Mouse (Mus musculus) forebrain, embryonic 16.5 days (tissue): ENCODE data around the gene Kcnh2. TPM values are rescaled to one million over a fixed set of nuclear protein-coding genes. Genes with fewer than 3 reads are reported as not detected.
A peak's percentile ranks its signal among the peaks of the same experiment; 100 is the strongest.

Source experiments
- ATAC-seq: fragments of 200-750 bp; cut with Nextera tagmentation; 2 replicates; pipeline ENCODE4 v1.8.0; 2017; ENCODE audit warnings: mild to moderate bottlenecking, moderate library complexity
- H3K27ac ChIP-seq: fragments of 300-500 bp; sonication (generic); 2 replicates; pipeline ENCODE4 v1.5.1; 2014; ENCODE audit warnings: low read length, control low read depth
- H3K27me3 ChIP-seq: fragments of 300-500 bp; sonication (generic); replicated peaks from 2 replicates; pipeline ENCODE4 v1.6.1; 2014; ENCODE audit warnings: low read length; ENCODE audit not compliant: control insufficient read depth, insufficient read depth
- H3K36me3 ChIP-seq: fragments of 300-500 bp; sonication (generic); 2 replicates; pipeline ENCODE4 v1.6.1; 2014; ENCODE audit not compliant: control insufficient read depth, insufficient read depth
- H3K4me1 ChIP-seq: fragments of 300-500 bp; sonication (generic); replicated peaks from 2 replicates; pipeline ENCODE4 v1.6.1; 2014; ENCODE audit warnings: low read length; ENCODE audit not compliant: control insufficient read depth, insufficient read depth
- H3K4me2 ChIP-seq: fragments of 300-500 bp; sonication (generic); 2 replicates; pipeline ENCODE4 v1.6.1; 2014; ENCODE audit warnings: mild to moderate bottlenecking, low read length, control low read depth
- H3K4me3 ChIP-seq: fragments of 300-500 bp; sonication (generic); replicated peaks from 2 replicates; pipeline ENCODE4 v1.5.1; 2014; ENCODE audit warnings: mild to moderate bottlenecking, low read length, control low read depth
- H3K9ac ChIP-seq: fragments of 300-500 bp; sonication (generic); replicated peaks from 2 replicates; pipeline ENCODE4 v1.6.1; 2014; ENCODE audit warnings: low read depth, low read length, control low read depth
- H3K9me3 ChIP-seq: fragments of 300-500 bp; sonication (generic); 2 replicates; pipeline ENCODE4 v1.6.1; 2016; ENCODE audit warnings: low read length; ENCODE audit not compliant: control insufficient read depth
- WGBS: fragments of 180-500 bp; shearing (Covaris S2); extraction: QIAGEN DNeasy Blood & Tissue Kit; methylation state at CpG from one replicate; pipeline ENCODE4 v1.1.7; 2014; 5-methylcytosine and 5-hydroxymethylcytosine counted together
- polyA plus RNA-seq: library from polyadenylated mRNA; unstranded; fragments of >200 nt; fragmentation: Nextera tagmentation; extraction: Ambion mirVana; gene quantifications from 2 replicates; pipeline ENCODE4 v1.2.1, GENCODE M21; 2015

Kcnh2 gene
- polyA plus RNA-seq, 1 experiment from 2014 or later = 6.2 TPM

- 81% methylated on average over 5 of the region's 5 CpGs for WGBS
- H3K27ac ChIP-seq = no peak overlapping the region
- no peak overlapping the region for H3K4me2 ChIP-seq
- H3K9ac ChIP-seq = no peak overlapping the region
- peaks cover 7% of the 10 kb centered on the region for H3K4me1 ChIP-seq
- no peak overlapping the region for H3K4me3 ChIP-seq
- H3K9me3 ChIP-seq = no peaks in the 10 kb centered on the region
- no peaks in the 10 kb centered on the region for H3K36me3 ChIP-seq
- H3K27me3 ChIP-seq = no peaks in the 10 kb centered on the region
- no peak for ATAC-seq
These were observed 68.2 kb downstream of the Kcnh2 start for GRCm38 (mm10) chr5:24283181-24283580.

GRCm38 (mm10) chr5:24280523-24280922 lies 70.9 kb downstream of the Kcnh2 start:
- Histone ChIP-seq H3K4me3 (no peak overlapping the region), H3K9me3 (no peaks in the 10 kb centered on the region), H3K4me2 (no peak overlapping the region), H3K4me1 (peaks cover 7% of the 10 kb centered on the region), H3K36me3 (no peaks in the 10 kb centered on the region), H3K9ac (no peak overlapping the region), H3K27me3 (no peaks in the 10 kb centered on the region), H3K27ac (no peak overlapping the region)
- peak; percentile 38; the same call in 1 of the 2 replicates for ATAC-seq
- WGBS = 20% methylated on average over 2 of the region's 2 CpGs

- H3K4me3 ChIP-seq = no peak overlapping the region
- no peak overlapping the region for H3K9ac ChIP-seq
- no peaks in the 10 kb centered on the region for H3K9me3 ChIP-seq
- no peak overlapping the region for H3K4me2 ChIP-seq
- WGBS = 90% methylated on average over 4 of the region's 4 CpGs
- H3K36me3 ChIP-seq = no peaks in the 10 kb centered on the region
- no peak overlapping the region for H3K27ac ChIP-seq
- ATAC-seq = no peak
- H3K27me3 ChIP-seq = no peaks in the 10 kb centered on the region
- H3K4me1 ChIP-seq = peaks cover 7% of the 10 kb centered on the region
These were observed 71.9 kb downstream of the Kcnh2 start for GRCm38 (mm10) chr5:24279527-24279926.

GRCm38 (mm10) chr5:24278206-24278605 lies 73.2 kb downstream of the Kcnh2 start:
- Histone ChIP-seq H3K27ac (no peak overlapping the region), H3K27me3 (no peaks in the 10 kb centered on the region), H3K36me3 (no peaks in the 10 kb centered on the region), H3K4me2 (no peak overlapping the region), H3K9me3 (no peaks in the 10 kb centered on the region), H3K9ac (no peak overlapping the region), H3K4me1 (no peaks in the 10 kb centered on the region), H3K4me3 (no peak overlapping the region)
- WGBS = 83% methylated on average over 10 of the region's 10 CpGs
- ATAC-seq = no peak

- H3K9me3 ChIP-seq = no peaks in the 10 kb centered on the region
- no peak overlapping the region for H3K4me3 ChIP-seq
- no peaks in the 10 kb centered on the region for H3K4me1 ChIP-seq
- 70% methylated on average over 9 of the region's 9 CpGs for WGBS
- H3K4me2 ChIP-seq = no peak overlapping the region
- no peaks in the 10 kb centered on the region for H3K27me3 ChIP-seq
- no peak overlapping the region for H3K27ac ChIP-seq
- H3K36me3 ChIP-seq = no peaks in the 10 kb centered on the region
- no peak for ATAC-seq
- no peak overlapping the region for H3K9ac ChIP-seq
These were observed 77.5 kb downstream of the Kcnh2 start for GRCm38 (mm10) chr5:24273683-24274621.

- Histone ChIP-seq H3K27me3 (no peaks in the 10 kb centered on the region), H3K4me3 (no peak overlapping the region), H3K4me2 (no peak overlapping the region), H3K9ac (no peak overlapping the region), H3K4me1 (no peaks in the 10 kb centered on the region), H3K36me3 (no peaks in the 10 kb centered on the region), H3K27ac (no peak overlapping the region), H3K9me3 (no peaks in the 10 kb centered on the region)
- 80% methylated on average over 4 of the region's 4 CpGs for WGBS
- no peak for ATAC-seq
These were observed 80.5 kb downstream of the Kcnh2 start for GRCm38 (mm10) chr5:24270941-24271340.

Other genes with a start within 250 kb of the Kcnh2 start
- gene Nupl2, start 186.6 kb downstream of the Kcnh2 start, polyA plus RNA-seq = 14.4 and 16.7 TPM in 2 replicates
- gene Nos3, start 13.2 kb upstream of the Kcnh2 start, polyA plus RNA-seq = 7.5 and 9.9 TPM in 2 replicates
- 1.8 and 1.9 TPM in 2 replicates for gene Atg9b, start 40.5 kb upstream of the Kcnh2 start, polyA plus RNA-seq
- gene Abcb8, start 42.1 kb upstream of the Kcnh2 start, polyA plus RNA-seq = 46.1 and 58.1 TPM in 2 replicates
- 0.14 and 0.36 TPM in 2 replicates for gene Asic3, start 61.8 kb upstream of the Kcnh2 start, polyA plus RNA-seq
- 106 and 127 TPM in 2 replicates for gene Cdk5, start 71.9 kb upstream of the Kcnh2 start, polyA plus RNA-seq
- gene Slc4a2, start 72.2 kb upstream of the Kcnh2 start, polyA plus RNA-seq = 19.1 and 23.9 TPM in 2 replicates
- 92.2 and 96.3 TPM in 2 replicates for gene Fastk, start 93.7 kb upstream of the Kcnh2 start, polyA plus RNA-seq
- 37.3 and 45.4 TPM in 2 replicates for gene Tmub1, start 96.2 kb upstream of the Kcnh2 start, polyA plus RNA-seq
- gene Agap3, start 100.6 kb upstream of the Kcnh2 start, polyA plus RNA-seq = 57.0 and 58.6 TPM in 2 replicates
- 0.45 and 1.3 TPM in 2 replicates for gene Gbx1, start 175.6 kb upstream of the Kcnh2 start, polyA plus RNA-seq
- 0.09 and 0.11 TPM in 2 replicates for gene Asb10, start 189.4 kb upstream of the Kcnh2 start, polyA plus RNA-seq
- gene 4931409K22Rik, start 205.2 kb upstream of the Kcnh2 start, polyA plus RNA-seq = 0.26 and 0.35 TPM in 2 replicates
- 107 and 109 TPM in 2 replicates for gene Abcf2, start 225.9 kb upstream of the Kcnh2 start, polyA plus RNA-seq
- gene Chpf2, start 235.1 kb upstream of the Kcnh2 start, polyA plus RNA-seq = 20.5 and 20.8 TPM in 2 replicates